Comparison of ENCODE assay signal across 8 mouse cellular contexts in the genomic region with DNA sequence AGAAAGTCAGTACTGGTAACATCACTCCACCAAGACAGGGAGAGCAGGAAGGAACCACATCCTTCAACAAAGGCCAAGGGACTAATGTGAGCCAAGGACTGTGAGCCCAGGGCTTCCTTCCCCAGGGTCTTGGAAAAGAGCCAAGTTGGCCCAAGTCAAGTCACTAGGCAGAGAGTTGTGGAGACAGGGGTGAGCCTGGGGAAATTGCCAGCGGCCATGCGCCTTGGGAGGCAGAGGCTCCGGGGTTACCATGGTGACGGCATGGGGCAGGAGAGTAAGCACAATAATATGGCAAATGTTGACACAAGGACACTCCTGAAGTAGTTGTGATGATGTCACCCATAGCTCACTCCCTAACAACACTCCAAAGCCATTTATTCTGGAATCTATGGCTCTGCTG. TPM values are rescaled to one million over a fixed set of nuclear protein-coding genes. Genes with fewer than 3 reads are reported as not detected.
A peak's percentile ranks its signal among the peaks of the same experiment; 100 is the strongest.
DNase-seq lines count a peak whose midpoint lies in the region; ATAC-seq and TF ChIP-seq lines count a peak whose summit lies in the region.

No protein-coding gene starts in this region.

- no peaks in the 10 kb centered on the region for H3K36me3 ChIP-seq in heart, embryonic 12.5 days
- H3K36me3 ChIP-seq in hindbrain, postnatal 0 days (ENCODE audit: insufficient read depth, low read length), result no peaks in the 10 kb centered on the region

- H3K4me3 ChIP-seq in heart, embryonic 12.5 days, result no peak overlapping the region
- H3K4me3 ChIP-seq in hindbrain, postnatal 0 days (ENCODE audit: low read length), result no peak overlapping the region

- no peaks in the 10 kb centered on the region for H3K4me1 ChIP-seq in heart, embryonic 12.5 days (replicated peaks)
- no peaks in the 10 kb centered on the region for H3K4me1 ChIP-seq in hindbrain, postnatal 0 days (ENCODE audit: insufficient read depth, low read length)

- no peak for TF ChIP-seq CTCF in Patski (IDR thresholded peaks at IDR 0.05)
- TF ChIP-seq CTCF in hindbrain, postnatal 0 days (IDR thresholded peaks at IDR 0.05; ENCODE audit: low read depth), result no peak

- CTCF ChIA-PET in Patski (lab: Charles Lee), result no interaction called here

- POLR2A ChIA-PET in Patski (lab: Charles Lee), result no interaction called here

- no peak overlapping the region for H3K27ac ChIP-seq in heart, embryonic 12.5 days (ENCODE audit: poor library complexity, severe bottlenecking)
- H3K27ac ChIP-seq in hindbrain, postnatal 0 days, result no peak overlapping the region

- no peak overlapping the region for H3K9ac ChIP-seq in heart, embryonic 12.5 days
- H3K9ac ChIP-seq in hindbrain, postnatal 0 days (replicated peaks; ENCODE audit: low read length), result no peak overlapping the region

- ATAC-seq in heart, embryonic 12.5 days (ENCODE audit: insufficient number of reproducible peaks, low FRiP score), result no peak
- peak; percentile 65 for ATAC-seq in Patski
- peak; percentile 94 for ATAC-seq in hindbrain, postnatal 0 days
- ATAC-seq in activated CD4-positive, CD25-positive, alpha-beta regulatory T cell, adult 4 months, result no peak

- DNase-seq in heart, adult 11 months, result peak; percentile 96
- peak; percentile 63 for DNase-seq in Patski (ENCODE audit: low read depth, low spot score)
- DNase-seq in cerebellum, postnatal 10 days, result peak; percentile 73 to 84
- DNase-seq in hindbrain, postnatal 0 days (ENCODE audit: low spot score), result peak; percentile 84
- peak; percentile 48 for DNase-seq in ovary, postnatal 14 days (ENCODE audit: low spot score)
- DNase-seq in T-cell, adult 2 months (ENCODE audit: low spot score), result no peak

- in situ Hi-C loops in Patski (cut with MboI; ENCODE audit: low pct_unique_long_range_greater_than_20kb), result no loop called here

- 81% methylated on average over 4 of the region's 4 CpGs for WGBS in heart, embryonic 12.5 days
- WGBS in hindbrain, postnatal 0 days, result 32% methylated on average over 4 of the region's 4 CpGs

- no peak overlapping the region for H3K4me2 ChIP-seq in heart, embryonic 12.5 days
- no peak overlapping the region for H3K4me2 ChIP-seq in hindbrain, postnatal 0 days (ENCODE audit: low read depth, low read length)

- no peaks in the 10 kb centered on the region for H3K9me3 ChIP-seq in heart, embryonic 12.5 days (replicated peaks)
- H3K9me3 ChIP-seq in hindbrain, postnatal 0 days (ENCODE audit: low read length), result no peaks in the 10 kb centered on the region

- no peaks in the 10 kb centered on the region for H3K27me3 ChIP-seq in heart, embryonic 12.5 days (replicated peaks)
- no peaks in the 10 kb centered on the region for H3K27me3 ChIP-seq in Patski
- H3K27me3 ChIP-seq in hindbrain, postnatal 0 days (ENCODE audit: insufficient read depth, low read length), result no peaks in the 10 kb centered on the region

RNA-seq across cellular contexts. Expression of a gene that starts 21.4 kb away (rescaled TPM):
- 0.08 and 0.15 TPM in 2 replicates for polyA plus RNA-seq in heart, embryonic 12.5 days (2016; fragmentation: Nextera tagmentation; extraction: Ambion mirVana)
- 0.19 TPM for polyA plus RNA-seq in Patski (2021)
- 47.2 and 51.4 TPM in 2 replicates for total RNA-seq in hindbrain, postnatal 0 days (2014; rRNA removed)
- polyA plus RNA-seq in hindbrain, postnatal 0 days (2015; fragmentation: Nextera tagmentation; extraction: Ambion mirVana), result 3.0 and 3.2 TPM in 2 replicates
- polyA plus RNA-seq in activated CD4-positive, CD25-positive, alpha-beta regulatory T cell, adult 4 months (2017; shearing (Covaris generic)), result not detected

Comparison
In these comparisons a context has a peak if more than half of its experiments do, and no peak if none do; other contexts are left out.
1. ATAC-seq: peak in Patski (single experiment) and hindbrain, postnatal 0 days (single experiment); none in heart, embryonic 12.5 days (single experiment) and activated CD4-positive, CD25-positive, alpha-beta regulatory T cell, adult 4 months (single experiment).